8 mouse cellular contexts compared by ENCODE assay signal in genomic region chr7:139951079-139951478, GRCm38 (mm10). TPM values are rescaled to one million over a fixed set of nuclear protein-coding genes. Genes with fewer than 3 reads are reported as not detected.
DNase-seq lines count a peak whose midpoint lies in the region; ATAC-seq and TF ChIP-seq lines count a peak whose summit lies in the region.

No protein-coding gene starts in this region.

- H3K27me3 ChIP-seq in intestine, embryonic 16.5 days (replicated peaks; ENCODE audit: control insufficient read depth, insufficient read depth, low read length) = peaks cover 9% of the 10 kb centered on the region
- peaks cover 18% of the 10 kb centered on the region for H3K27me3 ChIP-seq in lung, embryonic 14.5 days (ENCODE audit: insufficient read depth, low read length)

- peak overlapping the region; percentile 94 for H3K4me2 ChIP-seq in intestine, embryonic 16.5 days (ENCODE audit: low read depth, low read length)
- H3K4me2 ChIP-seq in lung, embryonic 14.5 days = peak overlapping the region; percentile 93

- WGBS in intestine, embryonic 16.5 days = 3% methylated on average over 15 of the region's 16 CpGs
- 4% methylated on average over 16 of the region's 16 CpGs for WGBS in lung, embryonic 14.5 days

- H3K36me3 ChIP-seq in intestine, embryonic 16.5 days (ENCODE audit: control insufficient read depth, insufficient read depth, low read length) = no peaks in the 10 kb centered on the region
- H3K36me3 ChIP-seq in lung, embryonic 14.5 days (ENCODE audit: insufficient read depth) = no peaks in the 10 kb centered on the region

- no peak for TF ChIP-seq CTCF in lung, embryonic 14.5 days (IDR thresholded peaks at IDR 0.05; ENCODE audit: low read depth)

- peak overlapping the region; percentile 69 for H3K4me3 ChIP-seq in intestine, embryonic 16.5 days (ENCODE audit: low read length)
- peak overlapping the region; percentile 44 for H3K4me3 ChIP-seq in lung, embryonic 14.5 days (ENCODE audit: low read depth, low read length)

- peak overlapping the region; percentile 70; the same call in 1 of the 2 replicates for H3K27ac ChIP-seq in intestine, embryonic 16.5 days (ENCODE audit: low read length)
- peak overlapping the region; percentile 32; the same call in 1 of the 2 replicates for H3K27ac ChIP-seq in lung, embryonic 14.5 days (ENCODE audit: low read depth)

- peak overlapping the region; percentile 72 for H3K9ac ChIP-seq in intestine, embryonic 16.5 days (ENCODE audit: low read depth, low read length)
- H3K9ac ChIP-seq in lung, embryonic 14.5 days = peak overlapping the region; percentile 57

- DNase-seq in thymus, postnatal 0 days (ENCODE audit: low spot score) = peak; percentile 26
- no peak for DNase-seq in thymus, postnatal 4 days
- DNase-seq in lung, embryonic 14.5 days = peak; percentile 72
- DNase-seq in skeletal muscle tissue, adult 2 months (ENCODE audit: low read depth, low spot score) = peak; percentile 22
- no peak for DNase-seq in layer of hippocampus, adult 11-12 months (ENCODE audit: low spot score)
- DNase-seq in left cerebral cortex, adult 9 months (ENCODE audit: low spot score in 2 of 2) = no peak

- no peaks in the 10 kb centered on the region for H3K9me3 ChIP-seq in intestine, embryonic 16.5 days (ENCODE audit: control insufficient read depth, low read length)
- no peaks in the 10 kb centered on the region for H3K9me3 ChIP-seq in lung, embryonic 14.5 days (ENCODE audit: low read depth, low read length)

- no peaks in the 10 kb centered on the region for H3K4me1 ChIP-seq in intestine, embryonic 16.5 days (ENCODE audit: control insufficient read depth, insufficient read depth, low read length)
- H3K4me1 ChIP-seq in lung, embryonic 14.5 days (ENCODE audit: insufficient read depth) = no peaks in the 10 kb centered on the region

- ATAC-seq in erythroblast, adult 5-6 weeks (replicated peaks; ENCODE audit: low FRiP score, poor library complexity, severe bottlenecking) = 0 out of 2 replicates have a peak, but pooled peaks have one; percentile 41
- ATAC-seq in intestine, embryonic 16.5 days = peak; percentile 47
- peak; percentile 35; the same call in 1 of the 2 replicates for ATAC-seq in lung, embryonic 14.5 days (ENCODE audit: insufficient read depth)

RNA-seq across cellular contexts. Expression of gene Utf1, which starts 7.5 kb away (rescaled TPM):
- 8.7 and 8.9 TPM in 2 replicates for polyA plus RNA-seq in thymus, postnatal 0 days (2015; fragmentation: Nextera tagmentation; extraction: Ambion mirVana)
- not detected in 2 replicates for total RNA-seq in erythroblast, adult 5-6 weeks (2015; ENCODE audit: low replicate concordance)
- total RNA-seq in erythroblast, adult 5-6 weeks (2017; ENCODE audit: low replicate concordance) = not detected in 2 replicates
- not detected in 2 replicates for polyA plus RNA-seq in intestine, embryonic 16.5 days (2015; fragmentation: Nextera tagmentation; extraction: Ambion mirVana)
- 0.14 TPM in 1 of 2 replicates, not detected in the other for polyA plus RNA-seq in lung, embryonic 14.5 days (2014; fragmentation: Nextera tagmentation; extraction: Ambion mirVana)

RNA-seq across cellular contexts. Expression of gene 6430531B16Rik, which starts 27.5 kb away (rescaled TPM):
- polyA plus RNA-seq in thymus, postnatal 0 days (2015; fragmentation: Nextera tagmentation; extraction: Ambion mirVana) = 0.71 and 0.90 TPM in 2 replicates
- total RNA-seq in erythroblast, adult 5-6 weeks (2015; ENCODE audit: low replicate concordance) = not detected in 2 replicates
- 2.0 TPM in 1 of 2 replicates, not detected in the other for total RNA-seq in erythroblast, adult 5-6 weeks (2017; ENCODE audit: low replicate concordance)
- 0.13 TPM in 1 of 2 replicates, not detected in the other for polyA plus RNA-seq in intestine, embryonic 16.5 days (2015; fragmentation: Nextera tagmentation; extraction: Ambion mirVana)
- polyA plus RNA-seq in lung, embryonic 14.5 days (2014; fragmentation: Nextera tagmentation; extraction: Ambion mirVana) = 0.30 and 0.37 TPM in 2 replicates

RNA-seq across cellular contexts. Expression of gene Adam8, which starts 41.3 kb away (rescaled TPM):
- 5.3 and 6.7 TPM in 2 replicates for polyA plus RNA-seq in thymus, postnatal 0 days (2015; fragmentation: Nextera tagmentation; extraction: Ambion mirVana)
- total RNA-seq in erythroblast, adult 5-6 weeks (2015; ENCODE audit: low replicate concordance) = 6.9 and 8.3 TPM in 2 replicates
- total RNA-seq in erythroblast, adult 5-6 weeks (2017; ENCODE audit: low replicate concordance) = 7.3 and 7.8 TPM in 2 replicates
- polyA plus RNA-seq in intestine, embryonic 16.5 days (2015; fragmentation: Nextera tagmentation; extraction: Ambion mirVana) = 1.0 and 1.2 TPM in 2 replicates
- 1.7 and 2.0 TPM in 2 replicates for polyA plus RNA-seq in lung, embryonic 14.5 days (2014; fragmentation: Nextera tagmentation; extraction: Ambion mirVana)

RNA-seq across cellular contexts. Expression of gene Kndc1, which starts 56.6 kb away (rescaled TPM):
- 0.90 and 1.0 TPM in 2 replicates for polyA plus RNA-seq in thymus, postnatal 0 days (2015; fragmentation: Nextera tagmentation; extraction: Ambion mirVana)
- total RNA-seq in erythroblast, adult 5-6 weeks (2015; ENCODE audit: low replicate concordance) = not detected in 2 replicates
- total RNA-seq in erythroblast, adult 5-6 weeks (2017; ENCODE audit: low replicate concordance) = not detected in 2 replicates
- polyA plus RNA-seq in intestine, embryonic 16.5 days (2015; fragmentation: Nextera tagmentation; extraction: Ambion mirVana) = 0.09 and 0.13 TPM in 2 replicates
- 0.45 and 0.53 TPM in 2 replicates for polyA plus RNA-seq in lung, embryonic 14.5 days (2014; fragmentation: Nextera tagmentation; extraction: Ambion mirVana)

Comparison
In these comparisons a context has a peak if more than half of its experiments do, and no peak if none do; other contexts are left out.
1. DNase-seq: peak in thymus, postnatal 0 days (single experiment), lung, embryonic 14.5 days (single experiment) and skeletal muscle tissue, adult 2 months (single experiment); none in thymus, postnatal 4 days (single experiment), layer of hippocampus, adult 11-12 months (single experiment) and left cerebral cortex, adult 9 months (0 of 2).
2. Peak in every context shown above with its lines, with median percentiles within 50 percentile points of each other: ATAC-seq.